Mouse (Mus musculus): Measurements from ENCODE around the gene Tpcn2. TPM values are rescaled to one million over a fixed set of nuclear protein-coding genes. Genes with fewer than 3 reads are reported as not detected.

Tpcn2 gene
- polyA plus RNA-seq, 1 experiment, result not detected

- Histone ChIP-seq H3K4me1 (ENCODE audit: control insufficient read depth) (no peaks in the 10 kb centered on the region), H3K27me3 (ENCODE audit: control insufficient read depth) (no peaks in the 10 kb centered on the region), H3K9me3 (ENCODE audit: control insufficient read depth, low read length) (no peaks in the 10 kb centered on the region), H3K36me3 (ENCODE audit: control insufficient read depth) (no peaks in the 10 kb centered on the region), H3K4me3 (replicated peaks) (no peak overlapping the region)
- TF ChIP-seq GATA1 (IDR thresholded peaks at IDR 0.05; ENCODE audit: low read length), result no peak
- no peak for TF ChIP-seq TAL1 (IDR thresholded peaks at IDR 0.05; ENCODE audit: low read length)
Measured at GRCm38 (mm10) chr7:145198223-145198714, 85.5 kb downstream of the Tpcn2 start.

GRCm38 (mm10) chr7:145197711-145198110 is 86.1 kb downstream of the Tpcn2 start:
- Histone ChIP-seq H3K27me3 (ENCODE audit: control insufficient read depth) (no peaks in the 10 kb centered on the region), H3K9me3 (ENCODE audit: control insufficient read depth, low read length) (no peaks in the 10 kb centered on the region), H3K4me3 (replicated peaks) (no peak overlapping the region), H3K4me1 (ENCODE audit: control insufficient read depth) (no peaks in the 10 kb centered on the region), H3K36me3 (ENCODE audit: control insufficient read depth) (no peaks in the 10 kb centered on the region)
- TF ChIP-seq TAL1 (IDR thresholded peaks at IDR 0.05; ENCODE audit: low read length) (no peak), GATA1 (IDR thresholded peaks at IDR 0.05; ENCODE audit: low read length) (no peak)

GRCm38 (mm10) chr7:145197042-145197441 is 86.8 kb downstream of the Tpcn2 start:
- H3K9me3 ChIP-seq (ENCODE audit: control insufficient read depth, low read length), result no peaks in the 10 kb centered on the region
- no peaks in the 10 kb centered on the region for H3K4me1 ChIP-seq (ENCODE audit: control insufficient read depth)
- no peak overlapping the region for H3K4me3 ChIP-seq (replicated peaks)
- TF ChIP-seq TAL1 (IDR thresholded peaks at IDR 0.05; ENCODE audit: low read length), result no peak
- no peak for TF ChIP-seq GATA1 (IDR thresholded peaks at IDR 0.05; ENCODE audit: low read length)
- H3K36me3 ChIP-seq (ENCODE audit: control insufficient read depth), result no peaks in the 10 kb centered on the region
- no peaks in the 10 kb centered on the region for H3K27me3 ChIP-seq (ENCODE audit: control insufficient read depth)

- Histone ChIP-seq H3K4me1 (ENCODE audit: control insufficient read depth) (no peaks in the 10 kb centered on the region), H3K36me3 (ENCODE audit: control insufficient read depth) (no peaks in the 10 kb centered on the region), H3K9me3 (ENCODE audit: control insufficient read depth, low read length) (no peaks in the 10 kb centered on the region), H3K4me3 (replicated peaks) (no peak overlapping the region), H3K27me3 (ENCODE audit: control insufficient read depth) (no peaks in the 10 kb centered on the region)
- TF ChIP-seq GATA1 (IDR thresholded peaks at IDR 0.05; ENCODE audit: low read length) (no peak), TAL1 (IDR thresholded peaks at IDR 0.05; ENCODE audit: low read length) (no peak)
Measured at GRCm38 (mm10) chr7:145196340-145196739, 87.5 kb downstream of the Tpcn2 start.

GRCm38 (mm10) chr7:145195186-145195927 is 88.5 kb downstream of the Tpcn2 start:
- Histone ChIP-seq H3K4me3 (replicated peaks) (no peak overlapping the region), H3K4me1 (ENCODE audit: control insufficient read depth) (no peaks in the 10 kb centered on the region), H3K36me3 (ENCODE audit: control insufficient read depth) (no peaks in the 10 kb centered on the region), H3K9me3 (ENCODE audit: control insufficient read depth, low read length) (no peaks in the 10 kb centered on the region), H3K27me3 (ENCODE audit: control insufficient read depth) (no peaks in the 10 kb centered on the region)
- no peak for TF ChIP-seq TAL1 (IDR thresholded peaks at IDR 0.05; ENCODE audit: low read length)

- Histone ChIP-seq H3K36me3 (ENCODE audit: control insufficient read depth) (no peaks in the 10 kb centered on the region), H3K4me3 (replicated peaks) (no peak overlapping the region), H3K4me1 (ENCODE audit: control insufficient read depth) (no peaks in the 10 kb centered on the region), H3K9me3 (ENCODE audit: control insufficient read depth, low read length) (no peaks in the 10 kb centered on the region), H3K27me3 (ENCODE audit: control insufficient read depth) (no peaks in the 10 kb centered on the region)
- TF ChIP-seq TAL1 (IDR thresholded peaks at IDR 0.05; ENCODE audit: low read length) (no peak), GATA1 (IDR thresholded peaks at IDR 0.05; ENCODE audit: low read length) (no peak)
Measured at GRCm38 (mm10) chr7:145194455-145195161, 89.2 kb downstream of the Tpcn2 start.

- no peak for TF ChIP-seq TAL1 (IDR thresholded peaks at IDR 0.05; ENCODE audit: low read length)
- no peak for TF ChIP-seq GATA1 (IDR thresholded peaks at IDR 0.05; ENCODE audit: low read length)
- no peak overlapping the region for H3K4me3 ChIP-seq (replicated peaks)
- H3K27me3 ChIP-seq (ENCODE audit: control insufficient read depth), result no peaks in the 10 kb centered on the region
- no peaks in the 10 kb centered on the region for H3K4me1 ChIP-seq (ENCODE audit: control insufficient read depth)
- H3K36me3 ChIP-seq (ENCODE audit: control insufficient read depth), result no peaks in the 10 kb centered on the region
- no peaks in the 10 kb centered on the region for H3K9me3 ChIP-seq (ENCODE audit: control insufficient read depth, low read length)
Measured at GRCm38 (mm10) chr7:145192836-145193235, 91.0 kb downstream of the Tpcn2 start.

- Histone ChIP-seq H3K36me3 (ENCODE audit: control insufficient read depth) (no peaks in the 10 kb centered on the region), H3K27me3 (ENCODE audit: control insufficient read depth) (no peaks in the 10 kb centered on the region), H3K4me1 (ENCODE audit: control insufficient read depth) (no peaks in the 10 kb centered on the region), H3K4me3 (replicated peaks) (no peak overlapping the region), H3K9me3 (ENCODE audit: control insufficient read depth, low read length) (no peaks in the 10 kb centered on the region)
- TF ChIP-seq GATA1 (IDR thresholded peaks at IDR 0.05; ENCODE audit: low read length), result no peak
- no peak for TF ChIP-seq TAL1 (IDR thresholded peaks at IDR 0.05; ENCODE audit: low read length)
Measured at GRCm38 (mm10) chr7:145190520-145190919, 93.3 kb downstream of the Tpcn2 start.

- TF ChIP-seq TAL1 (IDR thresholded peaks at IDR 0.05; ENCODE audit: low read length), result no peak
- TF ChIP-seq GATA1 (IDR thresholded peaks at IDR 0.05; ENCODE audit: low read length), result no peak
- Histone ChIP-seq H3K36me3 (ENCODE audit: control insufficient read depth) (no peaks in the 10 kb centered on the region), H3K4me1 (ENCODE audit: control insufficient read depth) (no peaks in the 10 kb centered on the region), H3K4me3 (replicated peaks) (no peak overlapping the region), H3K27me3 (ENCODE audit: control insufficient read depth) (no peaks in the 10 kb centered on the region), H3K9me3 (ENCODE audit: control insufficient read depth, low read length) (no peaks in the 10 kb centered on the region)
Measured at GRCm38 (mm10) chr7:145189342-145189741, 94.5 kb downstream of the Tpcn2 start.
